In the genomic region with DNA sequence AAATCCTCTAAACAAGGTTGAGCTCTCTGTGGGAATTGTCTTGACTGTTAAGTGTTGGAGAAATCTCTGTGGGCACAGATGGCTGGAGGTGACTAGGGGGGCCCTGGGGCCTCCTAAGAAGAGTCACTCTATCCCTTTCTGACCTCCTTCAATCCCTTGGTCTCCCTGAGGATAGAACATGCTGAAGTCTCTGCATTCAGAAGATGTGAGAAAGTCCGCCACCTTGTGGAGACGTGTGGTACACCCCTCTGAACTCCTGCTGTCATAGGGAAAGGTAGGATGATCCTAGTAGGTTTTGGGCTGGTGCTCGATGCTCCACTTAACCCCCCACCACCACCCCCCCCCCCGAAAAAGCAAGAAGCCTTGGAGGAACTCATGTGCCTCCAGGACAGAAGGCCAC, we compare ENCODE assay signal across 9 mouse cellular contexts. TPM values are rescaled to one million over a fixed set of nuclear protein-coding genes. Genes with fewer than 3 reads are reported as not detected.
DNase-seq lines count a peak whose midpoint lies in the region; ATAC-seq and TF ChIP-seq lines count a peak whose summit lies in the region.
"Had no signal": no experiment of that assay in that cellular context is flagged by ENCODE, and none has a peak within 500 bp of the region (broad histone marks: within the 10 kb centered on the region; RNA-seq: fewer than 3 reads in every experiment).

No protein-coding gene starts in this region.

- H3K4me2 ChIP-seq in liver, embryonic 13.5 days, result no peak overlapping the region
- H3K4me2 ChIP-seq: heart, embryonic 15.5 days had no signal

- peak; percentile 81 for ATAC-seq in frontal cortex, adult (ENCODE audit: low TSS enrichment)
- no peak for ATAC-seq in liver, embryonic 13.5 days (ENCODE audit: low read depth)

- no peak overlapping the region for H3K27ac ChIP-seq in ES-E14 (ENCODE audit: insufficient read depth, low read depth, low read length, poor library complexity, severe bottlenecking)
- H3K27ac ChIP-seq in liver, embryonic 13.5 days, result no peak overlapping the region
- H3K27ac ChIP-seq: heart, embryonic 15.5 days had no signal

- no peak overlapping the region for H3K4me3 ChIP-seq in ES-E14 (ENCODE audit: insufficient read depth in 1 of 2, low read depth in 1 of 2, low read length in 2 of 2, poor library complexity in 1 of 2, severe bottlenecking in 1 of 2)
- H3K4me3 ChIP-seq in liver, embryonic 13.5 days (replicated peaks), result no peak overlapping the region
- H3K4me3 ChIP-seq: heart, embryonic 15.5 days had no signal

- DNase-seq in A20 (ENCODE audit: low read depth, low spot score) (peak; percentile 51), ES-E14 (ENCODE audit: low read depth, low spot score) (peak; percentile 68)
- DNase-seq in cerebellum, adult 18-20 months, result peak; percentile 81
- peak; percentile 86 for DNase-seq in kidney, postnatal 10 days
- peak; percentile 37 for DNase-seq in liver, embryonic 13.5 days
- peak; percentile 72 for DNase-seq in retina, postnatal 7 days (ENCODE audit: low read depth, low spot score)
- DNase-seq in yolk sac, embryonic 10.5 days (ENCODE audit: low spot score), result peak; percentile 39

- H3K27me3 ChIP-seq in liver, embryonic 13.5 days, result peaks cover 13% of the 10 kb centered on the region

- no peaks in the 10 kb centered on the region for H3K4me1 ChIP-seq in ES-E14 (ENCODE audit: control insufficient read depth in 2 of 2, insufficient read depth in 2 of 2, low read length in 2 of 2, poor library complexity in 1 of 2)
- H3K4me1 ChIP-seq in liver, embryonic 13.5 days (replicated peaks), result peaks cover 2% of the 10 kb centered on the region; the same call in 1 of the 2 replicates

- no peaks in the 10 kb centered on the region for H3K9me3 ChIP-seq in ES-E14 (ENCODE audit: control insufficient read depth, insufficient read depth, low read depth, low read length)
- no peaks in the 10 kb centered on the region for H3K9me3 ChIP-seq in liver, embryonic 13.5 days (replicated peaks)
- H3K9me3 ChIP-seq: heart, embryonic 15.5 days had no signal

- in situ Hi-C loops in ES-E14 (cut with MboI; ENCODE audit: low sequenced_read_pairs in 2 of 2, unreplicated experiment in 2 of 2), result loop anchor here in 1 of 2 experiments (25.0 kb wide), 1 partner anchor 94 kb away; no protein-coding TSS in a partner anchor

- H3K9ac ChIP-seq in ES-E14 (ENCODE audit: insufficient read depth, low read depth, low read length, poor library complexity, severe bottlenecking), result no peak overlapping the region
- H3K9ac ChIP-seq in liver, embryonic 13.5 days, result no peak overlapping the region
- H3K9ac ChIP-seq: heart, embryonic 15.5 days had no signal

- 2% methylated on average over 4 of the region's 4 CpGs for WGBS in liver, embryonic 13.5 days (ENCODE audit: insufficient replicate concordance)

- peaks cover 10% of the 10 kb centered on the region; the same call in 1 of the 2 replicates for H3K36me3 ChIP-seq in ES-E14 (ENCODE audit: control insufficient read depth, insufficient read depth, low read length, poor library complexity, severe bottlenecking)
- H3K36me3 ChIP-seq in liver, embryonic 13.5 days, result peaks cover 15% of the 10 kb centered on the region; the same call in 1 of the 2 replicates

TF ChIP-seq in ES-E14, 5 proteins besides CTCF, POLR2A, EP300 and RAD21:
- TF ChIP-seq MAFK (IDR thresholded peaks at IDR 0.05; ENCODE audit: insufficient read depth, low read depth, low read length) (no peak), ZC3H11A (IDR thresholded peaks at IDR 0.05; ENCODE audit: borderline replicate concordance, low read depth, low read length) (peak; percentile 37; the same call in 1 of the 2 replicates), CHD2 (IDR thresholded peaks at IDR 0.05; ENCODE audit: low read depth, low read length) (no peak), ZNF384 (IDR thresholded peaks at IDR 0.05; ENCODE audit: low read depth, low read length) (no peak), HCFC1 (IDR thresholded peaks at IDR 0.05; ENCODE audit: borderline replicate concordance, insufficient read depth, low read length) (no peak)

RNA-seq across cellular contexts. Expression of a gene that starts 5.9 kb away (rescaled TPM):
- total RNA-seq in ES-E14 (2012; rRNA removed), result 75.3 and 83.0 TPM in 2 replicates
- polyA plus RNA-seq in liver, embryonic 13.5 days (2015; fragmentation: Nextera tagmentation; extraction: Ambion mirVana), result 29.5 and 30.7 TPM in 2 replicates

RNA-seq across cellular contexts. Expression of a gene that starts 55.6 kb away (rescaled TPM):
- 0.37 TPM in 1 of 2 replicates, not detected in the other for total RNA-seq in ES-E14 (2012; rRNA removed)
- polyA plus RNA-seq in liver, embryonic 13.5 days (2015; fragmentation: Nextera tagmentation; extraction: Ambion mirVana), result 0.08 TPM in 1 of 2 replicates, not detected in the other
- polyA plus RNA-seq: heart, embryonic 15.5 days had no signal
